Mouse (Mus musculus) midbrain, embryonic 14.5 days (tissue): ENCODE results near the gene 1700069L16Rik. TPM values are rescaled to one million over a fixed set of nuclear protein-coding genes. Genes with fewer than 3 reads are reported as not detected.

Experiments
- ATAC-seq: fragments of 200-750 bp; cut with Nextera tagmentation; 2 replicates; pipeline ENCODE4 v1.8.0; 2017; ENCODE audit warnings: moderate number of reproducible peaks, moderate library complexity; ENCODE audit not compliant: low FRiP score, low TSS enrichment
- DNase-seq: peaks from one replicate; pipeline ENCODE4 v3.0.0-alpha.2; 2015
- H3K27ac ChIP-seq: fragments of 300-500 bp; sonication (generic); replicated peaks from 2 replicates; pipeline ENCODE4 v1.5.1; 2014; ENCODE audit warnings: mild to moderate bottlenecking, low read depth, low read length, moderate library complexity
- H3K27me3 ChIP-seq: fragments of 300-500 bp; sonication (generic); 2 replicates; pipeline ENCODE4 v1.6.1; 2014; ENCODE audit warnings: low read length, control low read depth, mixed read lengths; ENCODE audit not compliant: control insufficient read depth, insufficient read depth
- H3K36me3 ChIP-seq: fragments of 300-500 bp; sonication (generic); 2 replicates; pipeline ENCODE4 v1.6.1; 2014; ENCODE audit warnings: low read length, control low read depth; ENCODE audit not compliant: control insufficient read depth, insufficient read depth
- H3K4me1 ChIP-seq: fragments of 300-500 bp; sonication (generic); 2 replicates; pipeline ENCODE4 v1.6.1; 2014; ENCODE audit warnings: mild to moderate bottlenecking, antibody characterized with exemption, low read length, control low read depth; ENCODE audit not compliant: control insufficient read depth, insufficient read depth
- H3K4me2 ChIP-seq: fragments of 300-500 bp; sonication (generic); 2 replicates; pipeline ENCODE4 v1.6.1; 2014; ENCODE audit warnings: mild to moderate bottlenecking, low read length, moderate library complexity
- H3K4me3 ChIP-seq: fragments of 300-500 bp; sonication (generic); replicated peaks from 2 replicates; pipeline ENCODE4 v1.5.1; 2014; ENCODE audit warnings: low read depth, low read length
- H3K9ac ChIP-seq: fragments of 300-500 bp; sonication (generic); replicated peaks from 2 replicates; pipeline ENCODE4 v1.6.1; 2014; ENCODE audit warnings: mild to moderate bottlenecking, low read length, moderate library complexity
- H3K9me3 ChIP-seq: fragments of 300-500 bp; sonication (generic); 2 replicates; pipeline ENCODE4 v1.6.1; 2016; ENCODE audit warnings: low read length, control low read depth, mixed read lengths; ENCODE audit not compliant: control insufficient read depth
- WGBS: fragments of 180-500 bp; shearing (Covaris S2); extraction: QIAGEN DNeasy Blood & Tissue Kit; methylation state at CpG from one replicate; pipeline ENCODE4 v1.1.7; 2014; 5-methylcytosine and 5-hydroxymethylcytosine counted together
- polyA plus RNA-seq: library from polyadenylated mRNA; unstranded; fragments of >200 nt; fragmentation: Nextera tagmentation; extraction: Ambion mirVana; gene quantifications from 2 replicates; pipeline ENCODE4 v1.2.1, GENCODE M21; 2014

The 1700069L16Rik gene
- polyA plus RNA-seq, result not detected in 2 replicates

DNA sequence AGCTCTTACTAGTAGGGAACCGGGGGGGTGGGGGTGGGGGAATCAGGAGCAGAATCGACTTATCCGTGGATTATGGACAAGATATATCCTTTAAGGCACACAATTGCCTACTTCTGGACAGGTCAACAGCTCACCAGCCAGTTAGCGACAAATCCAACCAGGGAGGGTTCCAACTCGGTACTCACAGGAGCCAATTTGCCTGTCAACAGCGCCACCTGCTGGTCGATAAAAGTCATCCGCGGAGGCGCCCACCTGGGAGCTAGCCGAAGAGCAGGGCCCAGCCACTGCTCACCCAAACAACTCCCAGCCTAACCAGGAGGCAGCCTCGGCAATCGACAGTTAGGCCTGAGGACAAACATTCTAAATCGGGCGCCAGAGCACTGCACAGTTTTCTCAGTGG, at the start of gene 1700069L16Rik:
TSS of gene 1700069L16Rik (minus strand) at position 327 of the 400 bp plus-strand sequence.
- DNase-seq, result peak; percentile 95
- peaks cover 8% of the 10 kb centered on the region for H3K4me1 ChIP-seq
- ATAC-seq, result 0 out of 2 replicates have a peak, but pooled peaks have one; percentile 20
- no peaks in the 10 kb centered on the region for H3K27me3 ChIP-seq
- H3K4me2 ChIP-seq, result no peak within 1 kb of the TSS
- no peak within 1 kb of the TSS for H3K27ac ChIP-seq
- no peaks in the 10 kb centered on the region for H3K9me3 ChIP-seq
- H3K4me3 ChIP-seq, result no peak within 1 kb of the TSS
- WGBS, result 5% methylated on average over 15 of the region's 15 CpGs
- no peak within 1 kb of the TSS for H3K9ac ChIP-seq
- no peaks in the 10 kb centered on the region for H3K36me3 ChIP-seq

DNA sequence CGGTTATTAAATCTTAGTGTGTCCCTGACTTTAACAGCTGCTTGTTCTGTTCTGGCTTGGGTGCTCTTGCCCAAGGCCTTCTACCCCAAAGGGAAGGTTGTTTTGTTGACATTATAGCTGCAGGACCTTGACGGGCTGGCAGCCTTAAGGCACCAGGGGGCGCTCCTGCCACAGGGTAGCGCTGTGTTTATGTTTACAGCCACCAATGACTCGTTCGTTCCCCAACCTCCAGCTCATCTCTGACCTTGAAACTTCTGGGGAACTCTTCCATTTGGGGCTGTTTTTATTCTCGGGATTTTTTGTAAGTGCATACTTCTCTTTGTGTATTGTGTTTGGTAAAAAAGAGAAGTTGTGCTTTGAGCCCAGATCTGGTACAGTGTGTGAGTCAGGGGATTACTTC, 49.1 kb upstream of the 1700069L16Rik start:
- no peak for ATAC-seq
- peak; percentile 90 for DNase-seq
- Histone ChIP-seq H3K36me3 (peaks cover 36% of the 10 kb centered on the region), H3K27me3 (no peaks in the 10 kb centered on the region), H3K9ac (peak overlapping the region; percentile 86; the same call in 1 of the 2 replicates), H3K9me3 (no peaks in the 10 kb centered on the region), H3K4me3 (peak overlapping the region; percentile 99), H3K4me2 (peak overlapping the region; percentile 89), H3K27ac (no peak overlapping the region), H3K4me1 (peaks cover 12% of the 10 kb centered on the region)
- 2% methylated on average over 7 of the region's 7 CpGs for WGBS

DNA sequence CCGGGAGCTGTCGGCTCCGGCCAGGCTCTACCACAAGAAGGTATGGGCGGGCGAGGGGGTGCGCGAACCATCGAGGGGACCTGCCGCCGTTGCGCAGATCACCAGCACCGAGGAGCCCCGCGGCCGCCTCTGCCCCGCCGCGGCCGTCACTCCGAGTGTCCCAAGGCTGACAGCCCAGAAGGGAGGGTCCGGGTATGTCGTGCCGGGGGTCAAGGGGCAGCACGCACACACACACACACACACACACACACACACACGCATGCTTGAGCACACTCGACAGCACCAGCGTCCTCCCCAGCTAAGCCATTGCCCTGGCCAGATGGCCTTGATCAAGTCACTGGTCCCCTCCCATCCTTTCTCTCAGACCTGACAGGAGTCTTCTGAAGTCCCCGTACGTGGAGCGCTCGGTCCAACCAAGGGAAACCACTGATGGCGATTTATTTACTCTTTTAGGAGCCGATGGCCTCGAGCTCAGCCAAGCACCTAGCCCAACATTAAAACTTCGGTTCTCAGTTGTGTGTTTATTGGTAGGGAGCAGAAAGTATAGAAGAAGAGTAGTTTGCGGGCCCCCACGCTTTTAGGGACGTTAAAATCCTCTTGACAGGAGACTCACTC, 48.4 kb upstream of the 1700069L16Rik start:
- H3K36me3 ChIP-seq, result peaks cover 32% of the 10 kb centered on the region
- ATAC-seq (peak; percentile 43), DNase-seq (peak; percentile 15)
- peak overlapping the region; percentile 98; the same call in 1 of the 2 replicates for H3K27ac ChIP-seq
- 1% methylated on average over 38 of the region's 38 CpGs for WGBS
- H3K4me2 ChIP-seq, result peak overlapping the region; percentile 89
- H3K27me3 ChIP-seq, result no peaks in the 10 kb centered on the region
- H3K9ac ChIP-seq, result peak overlapping the region; percentile 86
- H3K4me3 ChIP-seq, result peak overlapping the region; percentile 99
- H3K9me3 ChIP-seq, result no peaks in the 10 kb centered on the region
- peaks cover 12% of the 10 kb centered on the region for H3K4me1 ChIP-seq

DNA sequence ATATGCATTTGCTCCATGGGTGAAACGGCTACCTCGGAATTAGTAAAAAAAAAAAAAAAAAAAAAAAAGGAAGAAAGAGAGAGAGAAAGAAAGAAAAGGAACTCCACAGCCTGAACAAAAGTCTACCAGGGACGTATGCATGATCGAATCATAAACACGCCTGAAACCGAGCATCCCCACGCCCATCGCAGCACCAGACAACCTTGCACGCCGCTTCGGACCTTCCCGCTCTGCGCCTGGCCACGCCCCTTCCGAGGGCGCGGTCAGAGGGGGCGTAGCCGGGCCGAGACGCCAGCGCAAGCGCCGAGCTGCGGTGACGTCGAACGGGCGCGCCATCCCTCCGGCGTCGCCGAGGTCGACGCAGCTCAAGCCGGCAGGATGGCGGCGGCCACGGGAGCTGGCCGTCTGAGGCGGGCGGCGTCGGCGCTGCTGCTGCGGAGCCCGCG, 47.9 kb upstream of the 1700069L16Rik start, which contains the start of the genes Sart3 and Iscu:
TSS of gene Sart3 (minus strand) at position 61 of the 446 bp plus-strand sequence.
TSS of gene Iscu (plus strand) at position 299 of the 446 bp plus-strand sequence.
- peaks cover 37% of the 10 kb centered on the region for H3K36me3 ChIP-seq
- under 1% methylated on average over 49 of the region's 49 CpGs for WGBS
- H3K9me3 ChIP-seq, result no peaks in the 10 kb centered on the region
- H3K9ac ChIP-seq, result peak within 1 kb of the TSS; percentile 86
- DNase-seq, result peak; percentile 99
- H3K4me2 ChIP-seq, result peak within 1 kb of the TSS; percentile 89
- H3K4me1 ChIP-seq, result peaks cover 12% of the 10 kb centered on the region
- H3K27ac ChIP-seq, result peak within 1 kb of the TSS; percentile 98
- H3K27me3 ChIP-seq, result no peaks in the 10 kb centered on the region
- ATAC-seq, result peak; percentile 87
- H3K4me3 ChIP-seq, result peak within 1 kb of the TSS; percentile 99

DNA sequence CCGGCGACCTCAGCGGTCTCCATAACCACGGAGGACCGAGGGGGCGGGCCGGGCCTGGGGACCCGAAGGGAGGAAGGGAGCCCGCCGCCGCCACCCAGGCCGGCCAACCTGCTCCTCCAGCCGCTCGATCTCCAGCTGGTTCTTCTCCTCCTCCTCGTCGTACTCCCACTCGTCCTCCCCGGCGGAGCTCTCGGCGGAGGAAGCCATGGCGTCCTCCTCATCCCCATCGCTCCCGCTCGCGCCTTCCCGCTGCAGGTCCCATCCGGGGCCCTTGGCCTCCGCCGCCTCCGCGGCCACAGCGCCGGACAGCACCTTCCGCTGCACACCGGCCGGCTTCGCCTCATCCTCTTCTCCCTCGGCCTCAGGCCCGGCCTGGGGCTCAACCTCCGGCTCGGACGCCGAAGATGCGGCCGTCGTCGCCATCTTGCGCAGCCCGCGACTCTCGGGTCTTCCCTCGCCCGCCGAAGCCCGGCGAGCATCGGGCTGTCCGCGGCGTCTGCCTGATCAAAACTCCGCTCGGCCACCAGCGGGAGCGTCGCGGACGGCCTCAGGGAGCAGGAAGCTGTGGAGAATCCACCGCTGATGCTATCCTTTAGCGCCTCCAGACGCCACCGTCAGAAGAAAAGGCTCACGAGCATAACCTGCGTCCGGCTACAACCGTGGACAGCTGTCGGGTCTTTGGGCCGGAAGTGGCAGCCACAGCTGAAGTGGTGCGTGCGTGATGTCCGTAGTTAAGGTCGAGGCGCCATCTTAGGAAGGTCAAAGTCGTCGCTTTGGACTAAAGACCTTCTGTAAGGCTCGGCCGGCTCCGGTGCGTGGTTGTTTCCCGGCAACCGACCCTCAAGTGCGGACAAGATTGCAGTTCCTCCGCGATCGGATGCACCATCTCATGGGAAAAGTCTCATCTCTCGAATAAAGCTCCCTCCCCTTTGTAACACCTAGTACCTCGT, 46.9 kb upstream of the 1700069L16Rik start:
- DNase-seq (peak; percentile 93), ATAC-seq (peak; percentile 82)
- Histone ChIP-seq H3K36me3 (peaks cover 35% of the 10 kb centered on the region), H3K4me1 (peaks cover 12% of the 10 kb centered on the region), H3K4me3 (peak overlapping the region; percentile 99), H3K27ac (peak overlapping the region; percentile 98), H3K9ac (peak overlapping the region; percentile 86), H3K4me2 (peak overlapping the region; percentile 89), H3K9me3 (no peaks in the 10 kb centered on the region), H3K27me3 (no peaks in the 10 kb centered on the region)
- WGBS, result under 1% methylated on average over 91 of the region's 97 CpGs

DNA sequence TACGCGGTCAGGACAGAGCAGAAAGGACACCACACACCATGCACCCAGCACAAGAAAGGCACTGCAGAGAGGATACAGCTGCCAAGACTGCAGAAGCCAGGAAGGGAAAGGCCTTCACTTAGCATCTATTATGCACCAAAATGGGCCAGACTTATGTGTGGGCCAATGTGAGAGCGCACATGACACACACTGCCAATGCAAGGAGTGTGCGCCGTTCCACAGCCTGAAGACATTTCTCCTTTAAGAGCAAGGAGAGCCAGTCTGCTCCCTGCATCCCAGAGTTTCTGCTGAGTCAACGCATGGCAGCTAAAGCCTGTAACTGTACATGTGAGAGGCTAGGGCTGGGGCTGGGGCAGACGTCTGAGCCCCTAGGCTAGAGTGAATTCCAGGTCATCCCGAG, 44.2 kb upstream of the 1700069L16Rik start:
- Histone ChIP-seq H3K9ac (no peak overlapping the region), H3K36me3 (peaks cover 27% of the 10 kb centered on the region), H3K4me2 (no peak overlapping the region), H3K27ac (no peak overlapping the region), H3K4me3 (no peak overlapping the region), H3K27me3 (no peaks in the 10 kb centered on the region), H3K4me1 (peaks cover 12% of the 10 kb centered on the region), H3K9me3 (no peaks in the 10 kb centered on the region)
- DNase-seq (no peak), ATAC-seq (no peak)
- 94% methylated on average over 8 of the region's 8 CpGs for WGBS

DNA sequence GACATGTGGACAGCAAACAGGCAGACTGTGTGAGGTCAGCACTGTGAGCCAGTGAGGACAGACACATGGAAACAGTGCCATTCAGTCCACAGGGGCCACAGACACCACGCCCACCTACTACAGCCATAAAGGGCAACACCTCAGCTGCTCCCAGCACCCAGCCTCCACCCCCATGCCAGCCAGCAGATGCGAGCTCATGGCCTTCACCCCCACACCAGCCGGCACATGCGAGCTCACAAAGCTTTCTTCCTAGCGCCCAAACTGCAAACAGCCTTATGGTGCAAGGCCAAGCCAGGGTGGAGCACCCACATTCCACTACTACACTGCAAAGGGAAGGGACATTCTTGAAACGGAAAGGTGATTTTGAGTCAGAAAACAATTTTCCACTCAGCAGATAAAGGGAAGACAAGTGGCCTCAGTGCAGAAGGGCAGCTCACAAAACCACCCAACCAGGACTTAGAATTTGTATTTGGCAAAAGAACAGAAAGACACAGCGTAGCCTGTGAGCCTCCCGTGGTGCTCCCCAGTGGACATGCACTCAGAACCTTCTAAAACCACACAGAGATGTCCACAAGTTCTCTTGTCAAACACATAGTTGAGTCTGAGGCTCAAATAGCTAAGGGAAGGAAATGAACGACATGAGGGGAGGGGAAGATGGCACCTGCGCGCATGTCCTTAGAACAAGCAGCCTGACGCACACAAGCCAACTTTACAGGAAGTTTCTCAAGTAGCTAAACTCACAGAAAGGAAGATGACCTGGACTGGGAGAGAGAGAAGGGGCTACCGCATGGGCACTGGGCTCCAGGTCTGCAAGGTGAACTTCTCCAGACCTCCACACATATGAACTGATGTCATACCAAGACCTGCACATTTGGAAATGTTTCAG, 41.3 kb upstream of the 1700069L16Rik start:
- DNase-seq (no peak), ATAC-seq (no peak)
- peaks cover 52% of the 10 kb centered on the region for H3K36me3 ChIP-seq
- no peaks in the 10 kb centered on the region for H3K27me3 ChIP-seq
- peaks cover 12% of the 10 kb centered on the region for H3K4me1 ChIP-seq
- no peak overlapping the region for H3K4me2 ChIP-seq
- 91% methylated on average over 13 of the region's 13 CpGs for WGBS
- H3K27ac ChIP-seq, result no peak overlapping the region
- H3K9ac ChIP-seq, result no peak overlapping the region
- no peaks in the 10 kb centered on the region for H3K9me3 ChIP-seq
- H3K4me3 ChIP-seq, result no peak overlapping the region

DNA sequence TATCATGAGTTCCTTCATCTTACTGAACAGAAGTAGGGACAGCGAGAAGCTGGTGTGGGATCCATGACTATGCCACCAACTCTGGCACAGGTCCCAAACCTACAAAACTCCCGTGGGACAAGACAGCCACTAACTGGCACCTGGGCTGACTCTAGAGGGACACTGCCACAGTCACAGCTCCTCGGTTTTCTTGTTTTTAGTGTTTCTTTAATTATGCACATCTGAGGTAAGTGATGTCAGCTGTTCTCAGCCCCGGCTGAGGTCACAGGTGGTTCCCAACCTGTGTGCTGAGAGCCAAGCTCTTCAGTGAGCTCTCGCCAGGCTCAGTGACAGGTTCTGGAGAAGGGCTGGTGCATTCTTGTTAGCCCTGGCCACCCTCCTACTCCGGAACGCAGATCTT, 39.9 kb upstream of the 1700069L16Rik start:
- peaks cover 67% of the 10 kb centered on the region for H3K36me3 ChIP-seq
- H3K4me3 ChIP-seq, result no peak overlapping the region
- H3K9ac ChIP-seq, result no peak overlapping the region
- H3K4me2 ChIP-seq, result no peak overlapping the region
- 96% methylated on average over 7 of the region's 7 CpGs for WGBS
- H3K27me3 ChIP-seq, result no peaks in the 10 kb centered on the region
- no peaks in the 10 kb centered on the region for H3K4me1 ChIP-seq
- no peaks in the 10 kb centered on the region for H3K9me3 ChIP-seq
- H3K27ac ChIP-seq, result no peak overlapping the region
- ATAC-seq (no peak), DNase-seq (no peak)
